Mouse (Mus musculus): ENCODE data around the gene Olfr523. TPM values are rescaled to one million over a fixed set of nuclear protein-coding genes. Genes with fewer than 3 reads are reported as not detected.
"Not testable (repeated sequence)": the region's sequence is repeated elsewhere in the genome, so short reads cannot be mapped to it uniquely, and the experiment has no call there.

Olfr523 gene
- polyA plus RNA-seq (2011; ENCODE audit: insufficient read depth, insufficient read length, low read depth, missing spikeins) = not detected in 2 replicates

DNA sequence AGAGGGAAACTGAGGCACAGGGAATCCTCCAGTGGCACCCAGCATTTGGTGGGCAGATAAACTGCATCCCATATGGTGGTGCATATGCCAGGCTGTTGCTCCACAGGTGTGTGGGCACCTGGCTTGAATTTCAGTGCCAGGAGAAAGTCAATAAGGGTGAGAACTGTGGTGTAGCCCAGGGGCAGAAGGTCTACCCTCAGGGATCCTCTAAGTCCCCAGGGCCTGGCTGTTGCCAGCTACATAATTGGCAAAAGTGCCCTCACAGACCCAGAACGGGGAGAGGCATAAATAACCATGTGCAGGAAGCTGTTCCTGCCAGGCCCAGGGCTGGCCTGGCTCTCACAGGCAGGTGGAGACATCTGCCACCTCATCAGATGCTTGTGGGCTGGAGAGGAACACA lies at the start of gene Olfr523:
TSS of gene Olfr523 (plus strand) at position 282 of the 400 bp plus-strand sequence.
- Histone ChIP-seq H3K9me3 (replicated peaks; ENCODE audit: control insufficient read depth, insufficient read depth, low read length, poor library complexity, severe bottlenecking) (no peaks in the 10 kb centered on the region), H3K27me3 (ENCODE audit: control insufficient read depth, insufficient read depth, low read length, poor library complexity, severe bottlenecking) (no peaks in the 10 kb centered on the region), H3K4me1 (ENCODE audit: control insufficient read depth, insufficient read depth, low read length) (no peaks in the 10 kb centered on the region), H3K36me3 (ENCODE audit: control insufficient read depth, insufficient read depth, low read length, poor library complexity, severe bottlenecking) (no peaks in the 10 kb centered on the region), H3K27ac (ENCODE audit: insufficient read depth, low read length) (no peak within 1 kb of the TSS), H3K9ac (ENCODE audit: low read depth, poor library complexity, severe bottlenecking) (no peak within 1 kb of the TSS), H3K4me3 (ENCODE audit: low read depth, low read length) (no peak within 1 kb of the TSS)
- no peak for TF ChIP-seq CTCF (IDR thresholded peaks at IDR 0.05; ENCODE audit: low read depth, low read length)
- TF ChIP-seq POLR2A (IDR thresholded peaks at IDR 0.05; ENCODE audit: insufficient read depth, low read length) = no peak
- no peak for TF ChIP-seq EP300 (IDR thresholded peaks at IDR 0.05; ENCODE audit: insufficient read depth, low read depth, low read length)

DNA sequence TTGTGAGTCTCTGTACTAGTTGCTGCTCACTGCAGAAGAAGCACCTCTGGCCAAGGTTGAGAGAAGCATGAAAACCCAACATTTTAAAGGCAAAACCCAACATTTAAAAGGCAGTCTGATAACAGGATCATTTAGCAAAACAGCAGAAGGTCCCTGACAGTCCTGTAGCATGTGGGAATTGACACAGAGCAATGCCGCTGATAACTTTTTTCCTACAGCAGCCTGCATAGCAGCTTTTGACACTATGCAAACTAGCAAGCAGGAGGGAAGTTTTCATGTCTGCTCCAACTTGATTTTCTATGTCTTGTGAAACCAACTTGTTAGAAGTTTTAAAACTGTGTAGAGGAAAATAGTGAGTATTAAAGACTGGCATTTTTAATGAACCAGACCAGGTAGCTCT lies 48.6 kb upstream of the Olfr523 start:
- no peaks in the 10 kb centered on the region for H3K9me3 ChIP-seq (replicated peaks; ENCODE audit: control insufficient read depth, insufficient read depth, low read length, poor library complexity, severe bottlenecking)
- H3K4me1 ChIP-seq (ENCODE audit: control insufficient read depth, insufficient read depth, low read length) = peaks cover 7% of the 10 kb centered on the region
- no peak overlapping the region for H3K27ac ChIP-seq (ENCODE audit: insufficient read depth, low read length)
- no peak overlapping the region for H3K9ac ChIP-seq (ENCODE audit: low read depth, poor library complexity, severe bottlenecking)
- H3K27me3 ChIP-seq (ENCODE audit: control insufficient read depth, insufficient read depth, low read length, poor library complexity, severe bottlenecking) = no peaks in the 10 kb centered on the region
- H3K36me3 ChIP-seq (ENCODE audit: control insufficient read depth, insufficient read depth, low read length, poor library complexity, severe bottlenecking) = peaks cover 3% of the 10 kb centered on the region; the same call in 1 of the 2 replicates
- TF ChIP-seq POLR2A (IDR thresholded peaks at IDR 0.05; ENCODE audit: insufficient read depth, low read length) (no peak), CTCF (IDR thresholded peaks at IDR 0.05; ENCODE audit: low read depth, low read length) (no peak), EP300 (IDR thresholded peaks at IDR 0.05; ENCODE audit: insufficient read depth, low read depth, low read length) (no peak)
- no peak overlapping the region for H3K4me3 ChIP-seq (ENCODE audit: low read depth, low read length)

DNA sequence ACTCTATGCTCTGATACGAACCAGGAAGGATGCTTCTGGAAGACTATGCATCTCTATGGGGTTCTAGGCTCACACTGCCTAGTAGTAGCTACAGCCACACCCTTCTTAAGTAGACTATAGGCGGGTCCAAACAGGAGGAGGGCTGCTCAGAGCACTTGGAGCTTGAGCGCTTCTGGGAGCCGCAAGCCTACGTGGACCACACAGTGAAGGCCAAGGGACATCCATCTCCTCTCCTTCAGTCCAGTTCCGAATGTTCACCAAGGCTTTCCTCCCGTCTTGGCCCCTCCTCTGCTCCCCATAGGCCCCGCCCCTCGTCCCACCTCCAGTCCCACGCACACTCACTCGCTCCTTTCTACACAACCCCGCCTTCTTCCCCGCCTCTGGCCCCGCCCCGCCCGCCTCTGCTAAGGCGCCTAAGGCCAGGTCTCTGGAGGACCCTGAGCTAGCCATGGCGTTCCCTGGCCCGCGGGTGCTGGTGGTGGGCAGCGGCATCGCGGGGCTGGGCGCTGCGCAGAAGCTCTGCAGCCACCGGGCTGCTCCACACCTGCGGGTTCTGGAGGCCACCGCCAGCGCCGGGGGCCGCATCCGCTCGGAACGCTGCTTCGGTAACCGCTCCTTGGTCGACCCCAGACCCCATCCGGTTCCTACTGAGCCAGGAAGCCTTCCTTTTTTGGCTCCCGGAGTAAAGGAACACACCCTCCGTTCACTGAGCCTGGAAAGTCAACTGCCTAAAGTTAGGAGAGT lies 47.6 kb upstream of the Olfr523 start:
- H3K27me3 ChIP-seq (ENCODE audit: control insufficient read depth, insufficient read depth, low read length, poor library complexity, severe bottlenecking) = no peaks in the 10 kb centered on the region
- peak overlapping the region; percentile 90 for H3K4me3 ChIP-seq (ENCODE audit: low read depth, low read length)
- H3K9ac ChIP-seq (ENCODE audit: low read depth, poor library complexity, severe bottlenecking) = peak overlapping the region; percentile 88
- peak; percentile 82 for TF ChIP-seq POLR2A (IDR thresholded peaks at IDR 0.05; ENCODE audit: insufficient read depth, low read length)
- TF ChIP-seq CTCF (IDR thresholded peaks at IDR 0.05; ENCODE audit: low read depth, low read length) = no peak
- TF ChIP-seq EP300 (IDR thresholded peaks at IDR 0.05; ENCODE audit: insufficient read depth, low read depth, low read length) = peak; percentile 36; the same call in 1 of the 2 replicates
- H3K9me3 ChIP-seq (replicated peaks; ENCODE audit: control insufficient read depth, insufficient read depth, low read length, poor library complexity, severe bottlenecking) = no peaks in the 10 kb centered on the region
- peak overlapping the region; percentile 37 for H3K27ac ChIP-seq (ENCODE audit: insufficient read depth, low read length)
- H3K4me1 ChIP-seq (ENCODE audit: control insufficient read depth, insufficient read depth, low read length) = peaks cover 7% of the 10 kb centered on the region
- peaks cover 6% of the 10 kb centered on the region for H3K36me3 ChIP-seq (ENCODE audit: control insufficient read depth, insufficient read depth, low read length, poor library complexity, severe bottlenecking)

DNA sequence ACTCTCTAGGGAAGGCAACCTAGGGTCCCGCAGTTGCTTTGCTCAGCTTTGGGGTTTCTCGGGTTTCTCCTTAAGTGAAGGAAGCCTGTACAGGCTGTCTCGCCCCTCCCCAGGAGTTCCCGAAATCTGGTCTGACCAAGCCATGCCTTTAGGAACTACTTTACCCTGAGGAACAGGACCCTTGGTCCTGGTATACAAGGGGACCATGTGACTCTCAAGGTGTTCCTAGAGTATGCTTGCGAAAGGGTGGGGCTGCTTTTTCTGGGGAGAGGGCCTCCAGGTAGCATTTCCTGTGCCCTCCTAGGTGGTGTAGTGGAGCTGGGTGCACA lies 47.0 kb upstream of the Olfr523 start:
- no peaks in the 10 kb centered on the region for H3K9me3 ChIP-seq (replicated peaks; ENCODE audit: control insufficient read depth, insufficient read depth, low read length, poor library complexity, severe bottlenecking)
- H3K27ac ChIP-seq (ENCODE audit: insufficient read depth, low read length) = peak overlapping the region; percentile 37
- H3K27me3 ChIP-seq (ENCODE audit: control insufficient read depth, insufficient read depth, low read length, poor library complexity, severe bottlenecking) = no peaks in the 10 kb centered on the region
- H3K36me3 ChIP-seq (ENCODE audit: control insufficient read depth, insufficient read depth, low read length, poor library complexity, severe bottlenecking) = peaks cover 10% of the 10 kb centered on the region
- peaks cover 7% of the 10 kb centered on the region for H3K4me1 ChIP-seq (ENCODE audit: control insufficient read depth, insufficient read depth, low read length)
- H3K9ac ChIP-seq (ENCODE audit: low read depth, poor library complexity, severe bottlenecking) = peak overlapping the region; percentile 88
- H3K4me3 ChIP-seq (ENCODE audit: low read depth, low read length) = peak overlapping the region; percentile 90
- TF ChIP-seq POLR2A (IDR thresholded peaks at IDR 0.05; ENCODE audit: insufficient read depth, low read length) (no peak), CTCF (IDR thresholded peaks at IDR 0.05; ENCODE audit: low read depth, low read length) (no peak), EP300 (IDR thresholded peaks at IDR 0.05; ENCODE audit: insufficient read depth, low read depth, low read length) (no peak)

DNA sequence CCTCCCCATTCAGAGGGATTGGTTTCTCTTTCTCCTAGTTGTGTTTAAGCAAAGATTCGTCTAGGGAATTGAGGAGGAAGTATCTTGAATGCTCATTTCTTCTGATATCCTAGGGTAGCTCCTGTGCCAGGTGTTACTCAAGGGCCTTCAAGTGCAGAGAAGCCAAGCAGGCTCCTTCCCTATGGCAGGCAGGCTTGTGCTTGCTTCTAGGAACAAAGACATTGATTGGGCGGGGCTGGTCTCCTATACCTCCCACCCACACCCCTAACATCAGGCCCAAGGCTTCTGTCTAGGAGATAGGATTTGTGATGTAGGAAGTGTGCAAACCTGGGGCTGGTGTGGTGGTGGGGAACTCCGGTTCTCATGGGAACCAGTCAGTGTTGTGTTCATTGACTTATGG lies 46.1 kb upstream of the Olfr523 start:
- Histone ChIP-seq H3K4me1 (ENCODE audit: control insufficient read depth, insufficient read depth, low read length) (peaks cover 7% of the 10 kb centered on the region), H3K4me3 (ENCODE audit: low read depth, low read length) (0 out of 2 replicates have a peak overlapping the region, but pooled peaks have one; percentile 1), H3K27ac (ENCODE audit: insufficient read depth, low read length) (no peak overlapping the region), H3K9me3 (replicated peaks; ENCODE audit: control insufficient read depth, insufficient read depth, low read length, poor library complexity, severe bottlenecking) (no peaks in the 10 kb centered on the region), H3K27me3 (ENCODE audit: control insufficient read depth, insufficient read depth, low read length, poor library complexity, severe bottlenecking) (no peaks in the 10 kb centered on the region), H3K36me3 (ENCODE audit: control insufficient read depth, insufficient read depth, low read length, poor library complexity, severe bottlenecking) (peaks cover 14% of the 10 kb centered on the region), H3K9ac (ENCODE audit: low read depth, poor library complexity, severe bottlenecking) (no peak overlapping the region)
- TF ChIP-seq CTCF (IDR thresholded peaks at IDR 0.05; ENCODE audit: low read depth, low read length) (no peak), EP300 (IDR thresholded peaks at IDR 0.05; ENCODE audit: insufficient read depth, low read depth, low read length) (no peak), POLR2A (IDR thresholded peaks at IDR 0.05; ENCODE audit: insufficient read depth, low read length) (no peak)

DNA sequence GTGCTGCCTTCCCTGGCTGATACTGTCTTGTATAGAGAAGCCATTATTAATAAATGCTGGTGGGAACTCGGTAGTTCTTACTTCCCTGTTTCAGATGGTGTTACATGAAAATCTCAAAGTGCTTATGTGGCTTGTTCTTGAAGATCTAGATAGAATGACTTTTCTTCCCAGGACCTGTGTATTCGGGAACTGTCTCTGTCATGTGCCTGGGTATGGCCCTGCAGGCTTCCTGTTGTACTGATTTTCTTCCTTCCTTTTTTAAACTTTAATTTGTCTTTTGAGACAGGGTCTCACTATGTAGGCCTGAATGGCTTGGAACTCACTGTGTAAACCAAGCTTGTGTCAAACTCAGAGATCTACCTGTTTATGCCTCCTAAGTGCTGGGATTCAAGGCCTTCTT lies 45.1 kb upstream of the Olfr523 start:
- Histone ChIP-seq H3K9me3 (replicated peaks; ENCODE audit: control insufficient read depth, insufficient read depth, low read length, poor library complexity, severe bottlenecking) (no peaks in the 10 kb centered on the region), H3K36me3 (ENCODE audit: control insufficient read depth, insufficient read depth, low read length, poor library complexity, severe bottlenecking) (peaks cover 14% of the 10 kb centered on the region), H3K4me3 (ENCODE audit: low read depth, low read length) (no peak overlapping the region), H3K9ac (ENCODE audit: low read depth, poor library complexity, severe bottlenecking) (no peak overlapping the region), H3K27me3 (ENCODE audit: control insufficient read depth, insufficient read depth, low read length, poor library complexity, severe bottlenecking) (no peaks in the 10 kb centered on the region), H3K4me1 (ENCODE audit: control insufficient read depth, insufficient read depth, low read length) (peaks cover 5% of the 10 kb centered on the region), H3K27ac (ENCODE audit: insufficient read depth, low read length) (no peak overlapping the region)
- TF ChIP-seq EP300 (IDR thresholded peaks at IDR 0.05; ENCODE audit: insufficient read depth, low read depth, low read length) (no peak), POLR2A (IDR thresholded peaks at IDR 0.05; ENCODE audit: insufficient read depth, low read length) (no peak), CTCF (IDR thresholded peaks at IDR 0.05; ENCODE audit: low read depth, low read length) (no peak)

DNA sequence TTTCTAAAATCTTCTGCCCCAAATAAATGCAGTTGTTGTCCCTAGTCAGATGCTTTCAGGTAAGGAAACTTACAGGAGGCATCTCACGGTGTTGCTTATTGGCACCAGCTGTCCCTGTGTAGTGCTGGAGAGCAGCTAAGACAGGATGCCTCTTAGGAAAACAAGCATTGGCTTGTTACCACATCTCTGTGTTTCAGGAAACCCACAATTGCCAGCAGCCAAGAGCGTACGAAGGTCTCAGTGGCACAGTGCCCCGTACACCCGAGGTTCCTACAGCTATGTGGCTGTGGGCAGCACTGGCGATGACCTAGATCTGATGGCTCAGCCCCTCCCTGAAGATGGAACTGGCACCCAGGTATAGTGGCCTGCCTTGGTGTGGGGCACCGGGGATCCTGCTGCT lies 40.8 kb upstream of the Olfr523 start:
- peaks cover 14% of the 10 kb centered on the region for H3K36me3 ChIP-seq (ENCODE audit: control insufficient read depth, insufficient read depth, low read length, poor library complexity, severe bottlenecking)
- H3K27ac ChIP-seq (ENCODE audit: insufficient read depth, low read length); H3K4me3 ChIP-seq (ENCODE audit: low read depth, low read length); H3K9ac ChIP-seq (ENCODE audit: low read depth, poor library complexity, severe bottlenecking); H3K27me3 ChIP-seq (ENCODE audit: control insufficient read depth, insufficient read depth, low read length, poor library complexity, severe bottlenecking); H3K4me1 ChIP-seq (ENCODE audit: control insufficient read depth, insufficient read depth, low read length); H3K9me3 ChIP-seq (replicated peaks; ENCODE audit: control insufficient read depth, insufficient read depth, low read length, poor library complexity, severe bottlenecking): not testable (repeated sequence)

DNA sequence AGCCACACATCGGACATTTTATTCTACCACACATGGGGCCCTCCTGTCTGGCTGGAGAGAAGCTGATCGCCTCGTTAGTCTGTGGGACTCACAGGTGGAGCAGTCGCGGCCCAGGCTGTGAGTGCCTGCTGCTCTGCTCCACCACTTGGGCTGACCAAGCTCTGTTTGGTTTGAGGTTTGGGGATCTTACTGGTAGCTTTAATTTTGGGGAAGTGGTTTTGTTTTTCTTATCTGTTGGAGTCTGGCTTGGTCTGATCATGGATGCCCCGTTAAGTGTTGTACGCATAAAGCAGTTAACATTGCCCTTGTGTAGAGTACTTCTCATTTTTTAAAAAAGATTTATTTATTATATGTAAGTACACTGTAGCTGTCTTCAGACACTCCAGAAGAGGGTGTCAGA lies 39.0 kb upstream of the Olfr523 start:
- not testable (repeated sequence) for H3K9ac ChIP-seq (ENCODE audit: low read depth, poor library complexity, severe bottlenecking); H3K4me1 ChIP-seq (ENCODE audit: control insufficient read depth, insufficient read depth, low read length); H3K27me3 ChIP-seq (ENCODE audit: control insufficient read depth, insufficient read depth, low read length, poor library complexity, severe bottlenecking); H3K27ac ChIP-seq (ENCODE audit: insufficient read depth, low read length); H3K4me3 ChIP-seq (ENCODE audit: low read depth, low read length); H3K9me3 ChIP-seq (replicated peaks; ENCODE audit: control insufficient read depth, insufficient read depth, low read length, poor library complexity, severe bottlenecking)
- peaks cover 13% of the 10 kb centered on the region for H3K36me3 ChIP-seq (ENCODE audit: control insufficient read depth, insufficient read depth, low read length, poor library complexity, severe bottlenecking)
